Mouse (Mus musculus): ENCODE results near the gene Arhgdig. TPM values are rescaled to one million over a fixed set of nuclear protein-coding genes. Genes with fewer than 3 reads are reported as not detected.
"Not testable (repeated sequence)": the region's sequence is repeated elsewhere in the genome, so short reads cannot be mapped to it uniquely, and the experiment has no call there.

Gene Arhgdig
- total RNA-seq, 2 experiments from 2014 or later, result 14.8 to 31.9 TPM

GRCm38 (mm10) chr17:26212241-26212640 lies 4.7 kb upstream of the Arhgdig start:
- no peak for DNase-seq (ENCODE audit: low spot score in 2 of 2)

- no peak for DNase-seq (ENCODE audit: low spot score in 2 of 2)
Measured at GRCm38 (mm10) chr17:26206392-26206791, 1.2 kb downstream of the Arhgdig start.

DNA sequence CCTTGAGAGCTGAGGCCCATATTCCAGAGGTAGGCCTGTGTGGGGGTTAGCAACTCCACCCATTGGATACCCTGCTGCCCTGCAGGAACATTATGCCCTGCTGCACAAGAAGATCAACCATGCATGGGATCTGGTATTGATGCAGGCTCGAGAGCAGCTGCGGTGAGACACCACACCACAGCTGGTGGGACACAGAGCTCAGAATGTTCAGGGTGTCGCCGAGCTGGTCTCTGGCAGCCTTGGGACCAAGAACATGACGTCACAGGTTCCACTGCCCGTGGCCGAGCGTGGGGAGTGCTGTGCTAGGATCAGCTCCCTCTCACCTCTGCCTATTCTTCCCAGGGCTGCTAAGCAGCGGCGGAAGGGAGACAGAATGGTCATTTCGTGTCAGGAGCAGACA lies 2.8 kb downstream of the Arhgdig start:
- no peak for DNase-seq (ENCODE audit: low spot score in 2 of 2)

DNA sequence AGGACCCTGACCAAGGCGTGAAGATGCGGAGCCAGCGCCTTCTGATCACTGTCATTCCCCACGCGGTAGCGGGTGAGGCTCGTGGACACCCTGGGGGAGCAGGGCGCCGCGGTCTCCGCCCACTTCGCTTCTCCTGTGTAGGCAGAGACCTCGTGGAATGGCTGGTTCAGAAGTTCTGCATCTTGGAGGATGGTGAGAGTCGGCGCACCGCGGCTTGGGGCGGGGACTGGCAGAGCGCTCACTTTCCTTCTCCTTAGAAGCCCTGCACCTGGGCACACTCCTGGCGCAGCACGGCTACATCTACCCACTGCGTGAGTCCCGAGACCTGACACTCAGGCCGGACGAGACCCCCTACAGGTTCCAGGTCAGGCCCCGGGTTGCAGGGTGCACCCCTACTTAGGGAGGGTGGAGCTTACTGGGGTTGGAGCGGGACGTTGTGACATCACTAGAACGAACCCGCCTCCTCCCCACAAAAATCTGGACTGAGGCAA lies 4.2 kb downstream of the Arhgdig start:
- DNase-seq (ENCODE audit: low spot score in 2 of 2), result no peak

DNA sequence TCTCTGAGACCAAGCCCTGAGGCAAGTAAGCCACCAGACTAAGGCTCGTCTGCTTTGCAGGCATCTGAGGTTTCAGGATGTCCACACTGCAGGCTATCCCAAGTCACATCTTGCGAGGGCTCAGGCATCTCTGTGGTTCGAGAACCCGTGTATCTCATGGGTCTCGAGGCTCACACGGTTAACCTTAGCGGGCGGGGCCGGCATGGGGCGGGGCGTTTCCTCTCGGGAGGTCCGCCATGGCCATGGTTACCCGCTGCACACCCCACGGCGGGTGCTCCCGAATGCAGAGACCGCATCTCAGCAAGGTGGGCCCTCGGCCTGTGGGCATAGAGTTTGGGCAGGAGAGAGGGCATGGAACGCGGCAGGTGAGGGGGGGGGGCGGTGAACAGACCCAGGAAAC lies 4.8 kb downstream of the Arhgdig start, which contains the start of gene Rgs11:
TSS of gene Rgs11 (plus strand) at position 215 of the 400 bp plus-strand sequence.
- no peak for DNase-seq (ENCODE audit: low spot score in 2 of 2)

DNA sequence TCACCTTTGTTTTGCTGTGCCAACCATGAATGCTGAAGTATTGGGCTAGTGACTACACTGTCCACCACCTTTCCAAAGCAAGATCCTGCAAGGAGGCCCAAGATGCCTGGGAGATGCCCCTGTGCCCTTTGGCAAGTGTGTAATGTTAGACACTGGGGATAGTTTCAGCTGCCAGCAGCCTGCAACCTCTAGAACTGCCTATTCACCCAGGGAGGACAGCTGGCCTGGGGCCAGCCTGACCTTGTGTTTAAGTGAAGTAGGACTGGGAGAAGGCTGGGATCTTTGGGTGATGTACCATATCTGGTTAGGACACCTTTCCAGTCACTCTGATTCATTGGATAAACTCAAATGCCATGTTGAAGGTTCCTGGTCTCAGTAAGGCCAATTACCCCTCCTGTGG lies 5.6 kb downstream of the Arhgdig start:
- DNase-seq (ENCODE audit: low spot score in 2 of 2), result no peak

- no peak for DNase-seq (ENCODE audit: low spot score in 2 of 2)
Measured at GRCm38 (mm10) chr17:26200831-26201705, 6.5 kb downstream of the Arhgdig start.

- DNase-seq (ENCODE audit: low spot score in 2 of 2), result no peak
Measured at GRCm38 (mm10) chr17:26198892-26199291, 8.7 kb downstream of the Arhgdig start, which contains the start of gene Pdia2. Gene Pdia2 (minus strand): TSS chr17:26199087.

DNA sequence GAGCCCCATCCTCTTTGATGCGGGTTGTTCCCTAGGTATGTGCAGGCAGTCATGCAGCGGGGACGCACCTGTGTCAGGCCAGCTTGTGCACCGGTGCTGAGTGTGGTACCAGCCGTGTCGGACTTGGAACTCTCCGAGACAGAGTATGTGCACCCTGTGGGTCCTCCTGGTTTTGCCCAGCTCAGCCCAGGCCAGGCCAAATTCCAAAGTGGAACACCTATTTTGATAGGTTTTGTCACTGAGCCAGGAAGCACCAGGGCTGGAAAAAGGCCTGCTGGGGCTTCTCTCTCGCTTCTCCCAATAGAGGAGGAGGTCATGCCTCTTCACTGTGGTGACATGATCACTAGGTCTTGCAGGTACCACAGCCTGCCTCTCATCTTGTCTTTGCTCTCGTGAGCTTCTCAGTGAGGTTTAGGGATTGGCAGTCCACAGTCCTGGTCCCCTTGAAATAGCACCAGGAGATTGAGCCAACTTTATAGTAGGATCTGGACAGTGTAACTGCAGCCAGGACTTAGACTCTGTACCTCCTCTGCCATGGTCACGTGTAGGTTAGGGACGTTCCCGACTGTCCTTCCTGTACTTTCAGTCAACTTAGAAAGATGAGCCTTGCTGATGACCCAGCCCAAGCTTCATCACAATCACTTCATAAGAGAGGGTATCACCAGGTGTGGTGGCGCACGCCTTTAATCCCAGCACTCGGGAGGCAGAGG lies 14.9 kb downstream of the Arhgdig start:
- DNase-seq (ENCODE audit: low spot score in 2 of 2), result no peak

DNA sequence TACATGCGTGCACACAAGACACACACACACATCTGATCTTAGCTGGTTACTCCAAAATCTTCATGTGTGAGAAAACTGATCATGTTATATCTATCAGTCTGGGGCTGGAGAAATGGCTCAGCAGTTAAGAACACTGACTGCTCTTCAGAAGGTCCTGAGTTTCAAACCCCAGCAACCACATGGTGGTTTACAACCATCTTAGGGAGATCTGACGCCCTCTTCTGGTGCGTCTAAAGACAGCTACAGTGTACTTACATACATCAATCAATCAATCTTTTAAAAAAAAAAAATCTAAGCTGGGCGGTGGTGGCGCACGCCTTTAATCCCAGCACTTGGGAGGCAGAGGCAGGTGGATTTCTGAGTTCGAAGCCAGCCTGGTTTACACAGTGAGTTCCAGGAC lies 16.1 kb downstream of the Arhgdig start:
- not testable (repeated sequence) for DNase-seq (ENCODE audit: low spot score in 2 of 2)

DNA sequence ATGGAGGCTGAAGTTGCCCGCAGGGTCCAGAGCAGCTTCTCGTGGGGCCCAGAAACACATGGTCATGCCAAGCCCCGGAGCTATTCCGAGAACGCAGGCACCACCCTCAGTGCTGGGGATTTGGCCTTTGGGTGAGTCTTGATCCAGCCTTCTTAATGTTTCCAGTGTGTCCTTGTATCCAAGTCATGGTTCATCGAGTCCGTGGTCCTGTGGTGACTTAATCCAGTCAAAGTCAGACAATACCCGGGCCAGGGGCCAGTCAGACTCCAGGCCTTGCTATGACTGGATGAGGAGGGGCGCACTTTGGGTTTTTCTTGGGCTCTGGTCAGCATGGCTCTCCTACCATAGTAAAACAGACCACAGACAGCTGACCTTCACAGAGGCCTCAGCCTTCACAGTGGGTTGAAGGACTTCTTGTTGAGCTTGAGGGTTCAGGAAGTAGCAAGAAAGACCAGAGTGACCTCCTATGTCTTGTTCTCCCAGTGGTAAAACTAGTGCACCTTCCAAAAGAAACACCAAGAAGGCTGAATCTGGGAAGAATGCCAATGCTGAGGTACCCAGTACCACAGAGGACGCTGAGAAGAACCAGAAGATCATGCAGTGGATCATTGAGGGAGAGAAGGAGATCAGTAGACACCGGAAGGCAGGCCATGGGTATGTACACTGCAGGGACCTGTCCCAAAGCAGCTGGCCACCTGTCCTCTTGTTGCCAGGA lies 19.3 kb downstream of the Arhgdig start:
- DNase-seq (ENCODE audit: low spot score in 2 of 2), result no peak

DNA sequence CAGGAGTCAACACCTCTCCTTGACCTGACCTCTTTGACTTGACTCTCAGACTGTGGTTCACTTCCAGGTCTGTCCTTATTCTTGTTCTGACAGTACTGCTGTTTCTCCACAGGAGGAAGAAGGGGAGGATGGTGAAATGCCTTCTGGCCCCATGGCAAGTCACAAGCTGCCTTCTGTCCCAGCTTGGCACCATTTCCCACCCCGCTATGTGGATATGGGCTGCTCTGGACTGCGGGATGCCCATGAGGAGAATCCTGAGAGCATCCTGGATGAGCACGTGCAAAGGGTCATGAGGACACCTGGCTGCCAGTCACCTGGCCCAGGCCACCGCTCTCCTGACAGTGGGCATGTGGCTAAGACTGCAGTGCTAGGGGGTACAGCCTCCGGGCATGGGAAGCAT lies 20.0 kb downstream of the Arhgdig start:
- DNase-seq (ENCODE audit: low spot score in 2 of 2), result no peak

DNA sequence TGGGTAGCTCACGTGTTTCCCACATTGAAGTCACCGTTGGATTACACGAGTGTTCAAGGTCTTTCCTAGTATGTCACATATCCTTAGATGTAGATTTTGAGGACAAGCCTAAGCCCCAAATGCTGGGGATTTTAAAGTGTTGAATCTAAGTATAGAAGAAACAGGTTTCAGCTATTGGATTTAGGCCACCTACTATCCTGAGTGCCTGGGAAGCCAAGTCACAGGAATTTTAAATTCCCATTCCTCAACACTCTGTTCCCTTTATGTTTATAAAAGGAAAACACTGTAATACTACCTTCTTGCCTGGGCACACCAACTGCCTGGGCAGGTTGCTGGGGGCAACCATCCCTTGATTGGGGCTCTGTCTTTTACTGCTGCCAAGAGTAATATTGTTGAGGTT lies 26.4 kb downstream of the Arhgdig start:
- DNase-seq (ENCODE audit: low spot score in 2 of 2), result no peak

DNA sequence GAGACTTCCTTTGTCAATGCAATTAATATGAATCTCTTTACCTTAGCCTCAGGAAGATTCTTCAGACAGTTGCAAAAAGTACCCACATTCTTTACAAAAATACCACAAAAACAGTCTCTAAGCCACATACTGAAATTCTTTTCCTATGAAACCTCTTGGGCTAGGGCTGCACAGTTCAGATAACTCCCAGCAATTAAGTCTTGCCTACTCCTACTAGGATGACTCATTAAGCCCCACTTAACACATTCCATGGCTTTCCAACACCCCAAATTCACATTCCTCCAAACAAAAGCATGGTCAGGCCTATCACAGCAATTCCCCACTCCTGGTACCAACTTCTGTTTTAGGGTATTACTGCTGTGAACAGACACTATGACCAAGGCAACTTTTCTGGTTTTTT lies 29.0 kb downstream of the Arhgdig start:
- no peak for DNase-seq (ENCODE audit: low spot score in 2 of 2)

DNA sequence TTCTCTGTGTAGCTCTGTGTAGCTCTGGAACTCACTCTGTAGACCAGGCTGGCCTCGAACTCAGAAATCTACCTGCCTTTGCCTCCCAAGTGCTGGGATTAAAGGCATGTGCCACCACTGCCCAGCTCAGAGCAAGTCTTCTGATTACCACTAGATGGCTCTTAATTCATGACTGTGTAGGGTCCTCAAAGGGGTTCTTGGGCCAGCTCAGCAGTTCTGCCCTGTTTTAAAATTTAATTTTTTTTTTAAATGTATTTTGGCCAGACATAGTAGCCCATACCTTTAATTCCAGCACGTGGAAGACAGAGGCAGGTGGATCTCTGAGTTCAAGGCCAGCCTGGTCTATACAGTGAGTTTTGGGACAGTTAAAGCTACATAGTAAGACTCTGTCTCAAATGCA lies 32.3 kb downstream of the Arhgdig start:
- not testable (repeated sequence) for DNase-seq (ENCODE audit: low spot score in 2 of 2)

DNA sequence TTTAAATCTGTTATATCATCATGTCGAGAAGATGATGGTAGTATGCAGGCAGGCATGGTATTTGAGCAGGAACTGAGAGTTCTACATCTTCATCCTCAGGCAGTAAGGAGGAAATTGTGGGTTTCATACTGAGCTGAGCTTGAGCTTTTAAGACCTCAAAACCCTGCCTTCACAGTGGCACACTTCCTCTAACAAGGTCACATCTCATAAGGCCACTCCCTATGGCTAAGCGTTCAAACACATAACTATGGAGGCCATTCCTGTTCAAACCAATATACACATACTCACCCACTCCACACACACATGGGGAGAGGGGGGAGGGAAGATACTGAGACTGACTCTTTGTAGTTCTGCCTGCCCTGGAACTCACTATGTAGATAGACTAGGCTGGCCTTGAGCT lies 39.5 kb downstream of the Arhgdig start:
- no peak for DNase-seq (ENCODE audit: low spot score in 2 of 2)

DNA sequence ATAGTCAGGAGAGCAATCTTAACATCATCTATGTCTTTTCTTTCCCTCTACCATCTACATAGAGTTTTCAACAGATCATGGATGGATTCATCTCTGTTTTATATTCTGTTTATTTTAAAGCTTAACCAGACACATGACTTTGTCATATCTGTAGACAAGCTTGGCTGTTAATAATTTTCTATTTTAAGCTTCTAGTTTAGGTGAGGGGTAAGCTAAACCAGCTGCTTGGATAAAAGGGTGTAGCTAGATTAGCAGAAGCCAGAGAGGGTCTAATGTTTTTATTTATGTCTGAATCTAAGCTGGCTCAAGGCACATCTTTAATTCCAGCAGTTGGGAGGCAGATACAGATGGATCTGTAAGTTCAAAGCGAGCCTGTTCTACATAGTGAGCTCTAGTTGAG lies 44.9 kb downstream of the Arhgdig start:
- DNase-seq (ENCODE audit: low spot score in 2 of 2), result no peak

- DNase-seq (ENCODE audit: low spot score in 2 of 2), result no peak
Measured at GRCm38 (mm10) chr17:26151886-26152630, 55.5 kb downstream of the Arhgdig start.

Measured in adrenal gland, postnatal 4 days (tissue).